Mouse (Mus musculus): Measurements from ENCODE around the gene Arhgef2. TPM values are rescaled to one million over a fixed set of nuclear protein-coding genes. Genes with fewer than 3 reads are reported as not detected.
"Not testable (repeated sequence)": the region's sequence is repeated elsewhere in the genome, so short reads cannot be mapped to it uniquely, and the experiment has no call there.

Gene Arhgef2
- polyA plus RNA-seq (2017; shearing (Covaris generic)): 10 to 100 TPM; 37.5 to 56.4 (median 46.5) TPM

- not testable (repeated sequence) for ATAC-seq
Observed at GRCm38 (mm10) chr3:88605666-88606065, at the start of gene Arhgef2. Arhgef2 (plus strand) TSS chr3:88605966.

DNA sequence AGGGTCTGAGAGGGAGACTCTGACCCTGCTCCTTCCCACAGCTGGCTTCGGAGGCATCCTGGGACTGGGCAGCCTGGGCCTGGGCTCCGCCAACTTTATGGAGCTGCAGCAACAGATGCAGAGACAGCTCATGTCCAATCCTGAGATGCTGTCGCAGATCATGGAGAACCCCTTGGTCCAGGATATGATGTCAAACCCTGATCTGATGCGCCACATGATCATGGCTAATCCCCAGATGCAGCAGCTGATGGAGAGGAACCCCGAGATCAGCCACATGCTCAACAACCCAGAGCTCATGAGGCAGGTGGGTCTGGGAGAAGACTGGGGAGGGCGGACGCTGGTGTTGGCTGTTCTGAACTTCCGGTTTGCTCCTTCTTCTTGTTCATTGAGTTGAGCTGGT is 49.1 kb upstream of the Arhgef2 start:
- no peak for ATAC-seq

GRCm38 (mm10) chr3:88559596-88559995 is 46.2 kb upstream of the Arhgef2 start:
- ATAC-seq: no peak

GRCm38 (mm10) chr3:88561989-88562388 is 43.8 kb upstream of the Arhgef2 start:
- ATAC-seq: no peak

- no peak for ATAC-seq
Observed at GRCm38 (mm10) chr3:88563442-88563841, 42.3 kb upstream of the Arhgef2 start.

DNA sequence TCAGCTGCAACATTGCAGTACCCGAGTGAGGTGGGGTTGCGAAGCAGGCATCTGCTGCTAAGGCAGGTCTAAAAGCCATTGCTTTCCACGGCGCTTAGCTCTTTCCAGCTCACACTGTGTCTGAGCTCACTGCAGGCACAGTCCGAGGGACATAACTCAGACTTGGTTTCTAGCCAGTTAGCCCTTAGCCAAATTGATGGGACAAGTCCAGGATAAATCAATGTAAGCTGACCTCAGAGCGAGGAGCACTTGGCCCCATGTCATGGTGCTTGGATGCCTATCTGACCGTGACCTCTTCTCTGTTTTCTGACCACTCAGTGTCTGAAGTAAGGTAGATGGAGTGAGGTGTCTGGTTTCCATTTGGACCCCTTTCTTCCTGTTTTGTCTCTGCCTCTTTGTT is 41.8 kb upstream of the Arhgef2 start:
- ATAC-seq: no peak

- ATAC-seq: no peak
Observed at GRCm38 (mm10) chr3:88566116-88566515, 39.6 kb upstream of the Arhgef2 start.

GRCm38 (mm10) chr3:88566536-88567061 is 39.2 kb upstream of the Arhgef2 start:
- ATAC-seq: no peak

GRCm38 (mm10) chr3:88567892-88568291 is 37.9 kb upstream of the Arhgef2 start:
- no peak for ATAC-seq

GRCm38 (mm10) chr3:88568615-88569014 is 37.2 kb upstream of the Arhgef2 start:
- no peak for ATAC-seq

GRCm38 (mm10) chr3:88569093-88569492 is 36.7 kb upstream of the Arhgef2 start:
- no peak for ATAC-seq

DNA sequence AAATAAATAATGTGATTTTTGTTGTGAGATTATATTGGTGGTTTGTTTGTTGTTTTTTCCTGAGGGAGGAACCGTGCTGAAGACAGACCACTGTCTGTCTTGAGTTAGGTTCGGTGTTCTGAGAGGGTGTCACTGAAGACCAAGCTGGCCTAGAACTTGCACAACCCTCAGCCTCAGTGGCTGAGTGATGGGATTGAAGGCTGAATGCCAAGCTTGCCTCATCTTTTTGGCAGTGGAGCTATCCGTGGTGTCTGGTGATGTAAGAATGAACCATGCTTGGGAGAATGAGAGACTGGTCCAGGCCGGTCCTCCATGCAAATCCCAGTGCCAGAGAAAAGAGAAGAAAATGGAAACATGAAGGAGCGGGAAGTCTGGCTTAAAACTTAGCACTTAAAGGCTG is 36.1 kb upstream of the Arhgef2 start:
- no peak for ATAC-seq

DNA sequence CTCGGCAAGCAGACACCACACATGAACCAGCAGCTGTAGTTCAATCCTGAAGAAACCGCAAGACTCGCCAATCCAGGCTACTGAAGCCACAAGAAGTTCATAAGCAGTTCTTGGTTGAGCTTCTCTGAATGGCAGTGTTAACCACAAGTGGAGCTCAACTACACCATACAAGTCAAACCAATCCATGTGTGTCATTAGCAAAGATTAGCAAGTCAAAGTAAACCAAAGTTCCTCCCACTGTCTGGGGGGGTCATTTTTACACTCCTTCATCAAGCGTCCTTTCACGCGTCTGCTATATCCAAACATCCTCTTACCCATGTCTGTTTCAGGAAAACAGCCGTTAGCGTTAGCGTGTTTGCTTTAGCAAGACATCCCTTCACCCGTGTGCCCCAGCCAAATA is 35.4 kb upstream of the Arhgef2 start:
- ATAC-seq: no peak

- ATAC-seq: no peak
Observed at GRCm38 (mm10) chr3:88571856-88572255, 33.9 kb upstream of the Arhgef2 start.

DNA sequence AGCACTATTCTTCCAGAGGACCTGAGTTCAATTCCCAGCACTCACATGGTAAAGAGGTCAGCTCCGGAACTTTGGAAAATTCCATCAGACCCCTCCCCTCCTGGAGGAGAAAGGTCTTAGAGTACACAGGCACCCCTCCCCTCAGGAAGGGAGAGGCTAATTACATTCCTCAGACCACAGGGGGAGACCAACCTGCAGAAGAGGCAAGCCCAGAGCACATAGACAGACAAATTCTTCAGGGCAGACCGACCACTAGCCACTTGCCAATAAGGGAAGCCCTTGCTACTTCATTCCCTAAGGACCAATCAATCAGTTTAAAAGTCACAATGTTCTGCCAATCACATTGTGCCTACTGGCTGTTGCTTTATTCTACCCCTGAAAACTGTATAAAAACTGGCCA is 32.9 kb upstream of the Arhgef2 start:
- no peak for ATAC-seq

GRCm38 (mm10) chr3:88573810-88574209 is 32.0 kb upstream of the Arhgef2 start:
- ATAC-seq: no peak

GRCm38 (mm10) chr3:88575540-88575939 is 30.2 kb upstream of the Arhgef2 start, which contains the start of gene Ssr2:
Ssr2 (plus strand) TSS chr3:88575876.
- no peak for ATAC-seq

- ATAC-seq: not testable (repeated sequence)
Observed at GRCm38 (mm10) chr3:88577846-88578245, 27.9 kb upstream of the Arhgef2 start.

DNA sequence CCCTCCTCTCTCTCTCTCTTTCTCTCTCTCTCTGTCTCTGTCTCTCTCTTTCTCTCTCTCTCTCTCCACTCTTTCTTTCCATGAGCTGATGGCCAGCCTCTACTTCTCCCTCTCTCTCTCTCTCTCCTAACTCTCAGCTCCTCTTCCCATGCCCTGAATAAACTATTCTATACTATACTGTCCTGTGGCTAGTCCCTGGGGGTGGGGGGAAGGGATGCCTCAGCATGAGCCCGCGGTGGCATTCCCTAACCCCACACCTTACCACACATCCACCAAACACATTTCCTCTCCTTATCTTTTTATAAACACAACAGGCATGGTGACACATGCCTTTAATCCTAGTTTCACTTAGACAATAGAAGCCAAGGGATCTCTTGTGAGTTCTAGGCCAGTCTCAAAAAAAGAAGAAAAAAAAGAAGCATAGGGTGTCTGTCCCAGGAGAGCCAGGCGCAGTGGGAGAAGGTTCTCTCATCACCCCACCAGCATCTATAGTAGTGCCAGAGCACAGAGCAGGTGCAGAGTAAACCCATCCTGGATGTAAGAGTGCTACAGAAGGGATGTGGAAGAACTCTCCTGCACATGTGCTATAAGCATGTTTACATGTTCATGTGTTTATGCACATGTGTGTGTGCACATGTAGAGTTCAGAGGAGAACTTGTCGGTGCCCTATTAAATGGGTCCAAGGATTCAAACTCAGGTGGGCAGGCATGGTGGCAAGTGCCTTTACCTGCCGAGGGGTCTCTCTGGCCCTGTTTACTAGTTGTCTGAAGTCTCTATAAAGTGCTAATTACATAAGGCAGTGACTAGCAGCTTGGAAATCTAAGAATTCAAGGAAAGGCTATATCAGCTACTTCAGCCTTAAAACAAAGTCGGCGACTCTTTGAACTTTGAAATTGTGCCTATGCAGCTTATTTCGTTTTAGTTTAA is 27.0 kb upstream of the Arhgef2 start:
- ATAC-seq: no peak

GRCm38 (mm10) chr3:88579454-88580117 is 26.2 kb upstream of the Arhgef2 start:
- ATAC-seq: peak; percentile 93

GRCm38 (mm10) chr3:88585769-88586168 is 20.0 kb upstream of the Arhgef2 start:
- no peak for ATAC-seq

DNA sequence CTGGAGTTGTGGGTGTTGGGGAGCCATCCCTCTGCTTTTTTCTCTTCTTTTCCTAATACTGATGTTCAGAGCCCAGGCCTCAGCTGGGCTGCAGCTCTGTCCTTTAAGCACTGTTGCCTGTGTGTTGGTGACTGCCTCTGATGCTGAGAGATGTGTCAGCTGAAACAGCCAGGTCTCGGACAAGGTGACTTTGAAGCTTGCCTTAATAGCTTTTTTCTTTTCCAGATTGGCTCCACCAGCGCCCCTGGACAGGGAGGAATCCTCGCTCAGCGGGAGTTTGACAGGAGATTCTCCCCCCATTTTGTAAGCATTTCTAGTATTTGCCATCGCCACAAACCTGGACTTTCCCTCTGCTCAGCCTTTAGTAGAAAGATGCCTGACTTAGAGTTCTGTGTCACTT is 19.1 kb upstream of the Arhgef2 start:
- ATAC-seq: no peak

- no peak for ATAC-seq
Observed at GRCm38 (mm10) chr3:88590246-88590645, 15.5 kb upstream of the Arhgef2 start.

DNA sequence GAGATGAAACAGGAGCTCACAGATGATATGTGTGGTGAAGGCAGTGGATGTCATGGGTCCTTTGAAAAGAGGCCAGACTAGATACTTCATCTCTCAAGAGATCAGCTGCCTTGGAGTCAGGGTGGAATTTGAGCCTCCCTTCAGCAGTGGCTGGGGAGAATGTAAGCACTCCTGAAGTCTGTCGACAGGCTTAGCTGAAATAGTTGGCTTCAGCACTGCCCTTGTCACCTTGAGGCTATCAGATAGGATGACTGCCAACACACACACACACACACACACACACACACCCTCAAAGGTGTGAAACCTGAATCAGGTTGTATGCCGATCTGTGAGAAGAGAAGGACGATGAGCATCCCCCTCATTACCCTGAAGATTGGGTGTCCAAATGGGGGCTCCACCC is 14.7 kb upstream of the Arhgef2 start:
- no peak for ATAC-seq
